Mouse (Mus musculus) midbrain, postnatal 0 days (tissue): ENCODE data around the gene Ppp1r12a. TPM values are rescaled to one million over a fixed set of nuclear protein-coding genes. Genes with fewer than 3 reads are reported as not detected.

Experiments used
- ATAC-seq: fragments of 200-750 bp; cut with Nextera tagmentation; 2 replicates; pipeline ENCODE4 v1.8.0; 2017; ENCODE audit warnings: moderate number of reproducible peaks, mild to moderate bottlenecking, moderate TSS enrichment, moderate library complexity; ENCODE audit not compliant: low FRiP score
- DNase-seq: peaks from one replicate; pipeline ENCODE4 v3.0.0-alpha.2; 2015; ENCODE audit warnings: low spot score
- H3K27ac ChIP-seq: fragments of 300-500 bp; sonication (generic); 2 replicates; pipeline ENCODE4 v1.5.1; 2014; ENCODE audit warnings: low read depth, mild to moderate bottlenecking, low read length, mixed read lengths
- H3K27me3 ChIP-seq: fragments of 300-500 bp; sonication (generic); 2 replicates; pipeline ENCODE4 v1.6.1; 2014; ENCODE audit warnings: low read length, control low read depth, mixed read lengths; ENCODE audit not compliant: insufficient read depth
- H3K36me3 ChIP-seq: fragments of 300-500 bp; sonication (generic); 2 replicates; pipeline ENCODE4 v1.6.1; 2014; ENCODE audit warnings: low read length, control low read depth, mixed read lengths; ENCODE audit not compliant: insufficient read depth
- H3K4me1 ChIP-seq: fragments of 300-500 bp; sonication (generic); 2 replicates; pipeline ENCODE4 v1.6.1; 2014; ENCODE audit warnings: mild to moderate bottlenecking, control low read depth, antibody characterized with exemption, low read length, mixed read lengths; ENCODE audit not compliant: insufficient read depth
- H3K4me2 ChIP-seq: fragments of 300-500 bp; sonication (generic); 2 replicates; pipeline ENCODE4 v1.6.1; 2014; ENCODE audit warnings: low read depth, mild to moderate bottlenecking, low read length, mixed read lengths; ENCODE audit not compliant: poor library complexity, severe bottlenecking
- H3K4me3 ChIP-seq: fragments of 300-500 bp; sonication (generic); 2 replicates; pipeline ENCODE4 v1.5.1; 2014; ENCODE audit warnings: low read depth, mild to moderate bottlenecking, low read length, moderate library complexity
- H3K9ac ChIP-seq: fragments of 300-500 bp; sonication (generic); replicated peaks from 2 replicates; pipeline ENCODE4 v1.6.1; 2014; ENCODE audit warnings: mild to moderate bottlenecking, low read length, moderate library complexity, mixed read lengths; ENCODE audit not compliant: poor library complexity, severe bottlenecking
- H3K9me3 ChIP-seq: fragments of 300-500 bp; sonication (generic); 2 replicates; pipeline ENCODE4 v1.6.1; 2016; ENCODE audit warnings: low read length, control low read depth
- CTCF ChIP-seq: IDR thresholded peaks from 2 replicates; pipeline ENCODE4 v1.5.1; 2016; ENCODE audit warnings: antibody characterized with exemption, mild to moderate bottlenecking
- whole genome bisulfite sequencing: fragments of 180-500 bp; shearing (Covaris S2); extraction: QIAGEN DNeasy Blood & Tissue Kit; methylation state at CpG from one replicate; pipeline ENCODE4 v1.1.7; 2014; 5-methylcytosine and 5-hydroxymethylcytosine counted together
- polyA plus RNA-seq: library from polyadenylated mRNA; unstranded; fragments of >200 nt; fragmentation: Nextera tagmentation; extraction: Ambion mirVana; gene quantifications from 2 replicates; pipeline ENCODE4 v1.2.1, GENCODE M21; 2015
- total RNA-seq: library from RNA; depleted of rRNA; stranded (reverse); fragments of >200 nt; gene quantifications from 2 replicates; pipeline ENCODE4 v1.2.3, GENCODE M21; 2014

Ppp1r12a gene
- total and polyA plus RNA-seq, 2 experiments from 2014 or later = 52.0 to 71.7 TPM

DNA sequence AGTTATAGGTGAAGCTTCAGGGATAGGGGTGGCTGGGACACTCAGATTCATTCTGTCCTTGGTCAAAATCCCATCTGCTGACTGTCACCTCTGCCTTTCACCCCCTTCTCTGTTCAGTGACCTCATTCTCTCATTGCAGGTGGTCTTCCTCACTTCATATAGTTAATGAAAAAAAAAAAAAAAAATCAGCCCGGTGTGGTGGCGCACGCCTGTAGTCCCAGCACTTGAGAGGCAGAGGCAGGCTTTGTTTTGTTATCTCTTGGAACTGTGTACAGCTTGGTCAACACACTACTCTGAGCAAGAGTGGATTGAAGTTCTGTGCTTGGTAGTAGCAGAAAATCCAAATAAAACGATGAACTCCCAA, 125.4 kb downstream of the Ppp1r12a start:
- H3K36me3 ChIP-seq = no peaks in the 10 kb centered on the region
- H3K27ac ChIP-seq = no peak overlapping the region
- no peak overlapping the region for H3K4me3 ChIP-seq
- WGBS = 79% methylated on average over 4 of the region's 4 CpGs
- DNase-seq (no peak), ATAC-seq (no peak)
- H3K9ac ChIP-seq = no peak overlapping the region
- H3K9me3 ChIP-seq = no peaks in the 10 kb centered on the region
- H3K27me3 ChIP-seq = no peaks in the 10 kb centered on the region
- no peak overlapping the region for H3K4me2 ChIP-seq
- TF ChIP-seq CTCF = no peak
- no peaks in the 10 kb centered on the region for H3K4me1 ChIP-seq

DNA sequence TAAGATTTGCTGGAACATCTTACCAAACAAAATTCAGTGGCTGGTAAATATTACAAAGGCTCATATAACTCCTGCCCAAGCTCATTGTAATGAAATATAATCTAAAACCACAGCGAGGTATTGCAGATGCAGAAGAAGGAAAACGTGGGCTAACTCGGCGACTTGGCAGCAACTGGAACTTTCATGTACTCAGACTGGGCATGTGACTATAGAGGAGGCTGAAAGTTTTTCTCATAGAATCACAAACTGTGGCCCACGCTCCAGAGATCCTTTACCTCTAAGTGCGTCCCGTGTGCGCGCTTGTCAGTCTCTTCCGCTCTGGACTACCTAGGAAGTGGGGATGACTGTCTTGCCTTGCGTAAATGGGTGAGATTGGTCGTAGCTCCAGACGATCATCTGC, 128.1 kb downstream of the Ppp1r12a start:
- TF ChIP-seq CTCF = no peak
- no peak for DNase-seq
- no peaks in the 10 kb centered on the region for H3K9me3 ChIP-seq

DNA sequence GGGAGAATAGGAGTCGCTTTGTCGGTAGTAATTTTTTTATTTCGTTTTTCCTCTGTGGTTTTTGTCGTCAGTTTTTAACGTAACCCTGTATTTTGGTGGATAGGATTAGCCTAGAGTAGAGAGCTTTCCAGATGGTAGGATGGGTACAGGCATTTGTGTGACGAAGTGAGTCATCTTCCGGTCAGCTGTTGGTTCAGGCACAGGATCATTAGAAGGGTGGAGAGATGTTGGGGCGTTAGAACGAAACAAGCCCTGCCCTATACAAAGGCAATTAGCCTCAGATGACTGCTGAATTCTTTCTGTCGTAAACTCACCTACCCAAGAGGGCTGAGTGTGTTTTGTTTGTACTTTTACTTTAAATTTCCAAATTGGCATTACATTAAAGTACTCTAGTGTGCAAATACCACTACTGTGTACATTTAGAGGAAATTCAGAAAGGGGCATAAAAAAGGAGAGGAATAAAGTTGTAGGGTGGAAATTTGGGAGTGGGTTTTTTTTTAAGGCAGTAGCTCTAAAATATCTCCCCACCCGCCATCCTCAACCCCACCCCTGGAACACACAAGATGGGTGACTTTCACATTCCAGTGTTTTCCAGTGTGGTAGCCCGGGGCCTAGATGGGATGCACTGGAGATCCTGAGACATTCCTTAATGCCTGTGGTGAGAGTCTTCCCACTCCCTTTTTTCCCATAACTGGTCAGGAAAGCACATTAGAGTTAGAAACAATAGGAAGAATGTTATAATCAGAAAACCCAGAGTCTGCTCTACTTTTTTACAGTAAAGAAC, 129.9 kb downstream of the Ppp1r12a start:
- Histone ChIP-seq H3K27ac (no peak overlapping the region), H3K36me3 (no peaks in the 10 kb centered on the region), H3K4me3 (no peak overlapping the region), H3K27me3 (no peaks in the 10 kb centered on the region), H3K4me1 (no peaks in the 10 kb centered on the region), H3K9ac (no peak overlapping the region), H3K4me2 (no peak overlapping the region), H3K9me3 (no peaks in the 10 kb centered on the region)
- DNase-seq (no peak), ATAC-seq (no peak)
- 91% methylated on average over 12 of the region's 12 CpGs for whole genome bisulfite sequencing
- no peak for TF ChIP-seq CTCF

More for the DNA sequence above, 128.1 kb downstream of the Ppp1r12a start:
- ATAC-seq = no peak
- 98% methylated on average over 13 of the region's 13 CpGs for WGBS
- H3K36me3 ChIP-seq = no peaks in the 10 kb centered on the region
- no peak overlapping the region for H3K27ac ChIP-seq
- H3K4me2 ChIP-seq = no peak overlapping the region
- no peaks in the 10 kb centered on the region for H3K27me3 ChIP-seq
- H3K4me1 ChIP-seq = no peaks in the 10 kb centered on the region
- no peak overlapping the region for H3K9ac ChIP-seq
- no peak overlapping the region for H3K4me3 ChIP-seq

DNA sequence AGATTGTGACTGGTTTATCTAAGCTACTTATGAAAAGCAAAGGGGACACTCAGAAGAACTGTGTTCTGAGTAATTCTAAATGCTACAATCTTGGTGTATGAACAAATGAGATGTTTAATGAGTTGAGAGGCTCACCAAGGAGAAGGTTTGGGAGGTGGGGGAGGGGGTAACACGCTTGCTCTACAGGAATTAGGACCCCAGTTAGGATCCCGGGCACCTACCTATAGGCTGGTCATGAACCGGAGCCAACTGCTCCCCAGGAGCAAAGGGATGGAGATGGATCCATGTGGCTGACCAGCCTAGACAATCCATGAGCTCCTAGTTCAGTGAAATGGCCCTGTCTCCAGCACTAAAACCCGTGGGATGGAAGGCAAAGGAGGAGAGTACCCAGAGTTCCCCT, 130.7 kb downstream of the Ppp1r12a start:
- Histone ChIP-seq H3K9ac (no peak overlapping the region), H3K4me2 (no peak overlapping the region), H3K36me3 (no peaks in the 10 kb centered on the region), H3K4me1 (no peaks in the 10 kb centered on the region), H3K4me3 (no peak overlapping the region), H3K27me3 (no peaks in the 10 kb centered on the region), H3K9me3 (no peaks in the 10 kb centered on the region), H3K27ac (no peak overlapping the region)
- TF ChIP-seq CTCF = no peak
- no peak for DNase-seq
- WGBS = 86% methylated on average over 4 of the region's 4 CpGs
- ATAC-seq = no peak

DNA sequence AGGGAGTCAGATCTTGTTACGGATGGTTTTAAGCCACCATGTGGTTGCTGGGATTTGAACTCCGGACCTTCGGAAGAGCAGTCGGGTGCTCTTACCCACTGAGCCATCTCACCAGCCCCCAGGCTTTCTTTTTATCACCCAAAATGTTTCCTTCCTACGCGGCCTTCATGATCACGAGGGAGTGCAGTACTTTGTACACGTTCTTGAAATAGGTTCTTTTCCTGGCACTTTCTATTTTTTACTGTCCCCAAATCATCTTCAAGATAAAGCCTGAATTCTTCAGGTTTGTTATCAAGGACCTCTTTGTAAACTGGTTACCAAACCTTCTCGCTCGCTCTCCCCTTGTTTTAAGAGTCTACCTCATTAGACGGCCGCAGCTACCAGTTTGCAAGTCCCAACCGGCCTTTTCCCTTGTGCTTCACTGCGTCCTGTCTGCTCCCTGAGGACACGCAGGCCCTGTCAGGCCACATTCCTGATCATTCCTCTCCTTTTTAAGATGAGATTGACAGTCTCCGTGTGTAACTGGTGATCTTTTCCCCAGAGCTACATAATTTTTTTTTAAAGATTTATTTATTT, 131.7 kb downstream of the Ppp1r12a start:
- H3K27ac ChIP-seq = no peak overlapping the region
- no peak overlapping the region for H3K4me3 ChIP-seq
- no peaks in the 10 kb centered on the region for H3K27me3 ChIP-seq
- no peak overlapping the region for H3K4me2 ChIP-seq
- ATAC-seq (no peak), DNase-seq (no peak)
- no peaks in the 10 kb centered on the region for H3K9me3 ChIP-seq
- no peaks in the 10 kb centered on the region for H3K4me1 ChIP-seq
- 92% methylated on average over 16 of the region's 16 CpGs for WGBS
- no peaks in the 10 kb centered on the region for H3K36me3 ChIP-seq
- no peak overlapping the region for H3K9ac ChIP-seq
- TF ChIP-seq CTCF = no peak

DNA sequence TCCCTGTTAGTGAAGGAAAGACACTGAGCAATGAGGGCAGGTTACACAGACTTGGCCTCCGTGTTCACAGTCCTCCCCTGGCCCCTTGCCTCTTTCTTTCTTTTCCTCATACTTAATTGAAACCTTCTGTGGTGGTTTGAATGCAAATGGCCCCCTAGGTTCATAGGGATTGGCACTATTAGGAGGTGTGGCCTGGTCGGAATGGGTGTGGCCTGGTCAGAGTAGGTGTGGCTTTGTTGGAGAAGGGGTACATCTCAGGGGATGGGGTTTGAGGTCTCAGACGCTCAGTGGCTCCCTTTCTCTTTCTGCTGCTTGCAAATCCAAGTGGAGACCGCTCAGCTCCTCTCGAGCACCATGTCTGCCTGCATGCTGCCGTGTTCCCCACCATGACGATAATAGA, 132.8 kb downstream of the Ppp1r12a start:
- Histone ChIP-seq H3K4me2 (no peak overlapping the region), H3K4me3 (no peak overlapping the region), H3K9me3 (no peaks in the 10 kb centered on the region), H3K9ac (no peak overlapping the region), H3K27me3 (no peaks in the 10 kb centered on the region), H3K27ac (no peak overlapping the region), H3K4me1 (no peaks in the 10 kb centered on the region), H3K36me3 (no peaks in the 10 kb centered on the region)
- DNase-seq = no peak
- WGBS = 86% methylated on average over 7 of the region's 7 CpGs
- TF ChIP-seq CTCF = no peak
- no peak for ATAC-seq
